Mouse (Mus musculus): ENCODE data around the gene Rab3c. TPM values are rescaled to one million over a fixed set of nuclear protein-coding genes. Genes with fewer than 3 reads are reported as not detected.

The Rab3c gene
- polyA plus RNA-seq, 1 experiment from 2014 or later, result 0.31 TPM

GRCm38 (mm10) chr13:110116316-110116715, 164.5 kb downstream of the Rab3c start:
- H3K36me3 ChIP-seq, result no peaks in the 10 kb centered on the region
- H3K4me1 ChIP-seq, result no peaks in the 10 kb centered on the region
- no peak for DNase-seq (ENCODE audit: low spot score)
- H3K27me3 ChIP-seq (ENCODE audit: low read depth, poor library complexity, severe bottlenecking), result no peaks in the 10 kb centered on the region
- no peak overlapping the region for H3K4me3 ChIP-seq
- no peak overlapping the region for H3K27ac ChIP-seq
- WGBS, result 93% methylated on average over 3 of the region's 3 CpGs
- H3K9me3 ChIP-seq (replicated peaks), result no peaks in the 10 kb centered on the region

- Histone ChIP-seq H3K27me3 (ENCODE audit: low read depth, poor library complexity, severe bottlenecking) (no peaks in the 10 kb centered on the region), H3K27ac (no peak overlapping the region), H3K4me1 (no peaks in the 10 kb centered on the region), H3K9me3 (replicated peaks) (no peaks in the 10 kb centered on the region), H3K4me3 (no peak overlapping the region), H3K36me3 (no peaks in the 10 kb centered on the region)
- no peak for DNase-seq (ENCODE audit: low spot score)
- WGBS, result 80% methylated on average over 7 of the region's 7 CpGs
Observed at GRCm38 (mm10) chr13:110114870-110115645, 165.7 kb downstream of the Rab3c start.

GRCm38 (mm10) chr13:110113711-110114110, 167.1 kb downstream of the Rab3c start:
- no peaks in the 10 kb centered on the region for H3K4me1 ChIP-seq
- no peak overlapping the region for H3K4me3 ChIP-seq
- WGBS, result 93% methylated on average over 6 of the region's 6 CpGs
- no peak for DNase-seq (ENCODE audit: low spot score)
- no peaks in the 10 kb centered on the region for H3K36me3 ChIP-seq
- H3K27me3 ChIP-seq (ENCODE audit: low read depth, poor library complexity, severe bottlenecking), result no peaks in the 10 kb centered on the region
- no peak overlapping the region for H3K27ac ChIP-seq
- H3K9me3 ChIP-seq (replicated peaks), result no peaks in the 10 kb centered on the region

- Histone ChIP-seq H3K4me1 (no peaks in the 10 kb centered on the region), H3K27me3 (ENCODE audit: low read depth, poor library complexity, severe bottlenecking) (no peaks in the 10 kb centered on the region), H3K36me3 (no peaks in the 10 kb centered on the region), H3K9me3 (replicated peaks) (no peaks in the 10 kb centered on the region), H3K27ac (no peak overlapping the region), H3K4me3 (no peak overlapping the region)
- 83% methylated on average over 6 of the region's 6 CpGs for WGBS
- DNase-seq (ENCODE audit: low spot score), result no peak
Observed at GRCm38 (mm10) chr13:110097424-110098050, 183.3 kb downstream of the Rab3c start.

GRCm38 (mm10) chr13:110094998-110095397, 185.8 kb downstream of the Rab3c start:
- Histone ChIP-seq H3K27me3 (ENCODE audit: low read depth, poor library complexity, severe bottlenecking) (no peaks in the 10 kb centered on the region), H3K36me3 (no peaks in the 10 kb centered on the region), H3K9me3 (replicated peaks) (no peaks in the 10 kb centered on the region), H3K4me3 (no peak overlapping the region), H3K4me1 (no peaks in the 10 kb centered on the region), H3K27ac (no peak overlapping the region)
- DNase-seq (ENCODE audit: low spot score), result no peak
- WGBS, result 88% methylated on average over 6 of the region's 6 CpGs

GRCm38 (mm10) chr13:110093720-110094685, 186.8 kb downstream of the Rab3c start:
- no peaks in the 10 kb centered on the region for H3K36me3 ChIP-seq
- no peak overlapping the region for H3K4me3 ChIP-seq
- H3K27me3 ChIP-seq (ENCODE audit: low read depth, poor library complexity, severe bottlenecking), result no peaks in the 10 kb centered on the region
- no peak overlapping the region for H3K27ac ChIP-seq
- 79% methylated on average over 17 of the region's 17 CpGs for WGBS
- H3K4me1 ChIP-seq, result no peaks in the 10 kb centered on the region
- no peak for DNase-seq (ENCODE audit: low spot score)
- H3K9me3 ChIP-seq (replicated peaks), result no peaks in the 10 kb centered on the region

- H3K9me3 ChIP-seq (replicated peaks), result no peaks in the 10 kb centered on the region
- no peak overlapping the region for H3K4me3 ChIP-seq
- DNase-seq (ENCODE audit: low spot score), result no peak
- no peaks in the 10 kb centered on the region for H3K4me1 ChIP-seq
- H3K27me3 ChIP-seq (ENCODE audit: low read depth, poor library complexity, severe bottlenecking), result no peaks in the 10 kb centered on the region
- no peaks in the 10 kb centered on the region for H3K36me3 ChIP-seq
- 95% methylated on average over 8 of the region's 8 CpGs for WGBS
- no peak overlapping the region for H3K27ac ChIP-seq
Observed at GRCm38 (mm10) chr13:110083961-110084360, 196.8 kb downstream of the Rab3c start.

- H3K27ac ChIP-seq, result no peak overlapping the region
- no peak for DNase-seq (ENCODE audit: low spot score)
- no peaks in the 10 kb centered on the region for H3K4me1 ChIP-seq
- H3K4me3 ChIP-seq, result no peak overlapping the region
- H3K9me3 ChIP-seq (replicated peaks), result no peaks in the 10 kb centered on the region
- no peaks in the 10 kb centered on the region for H3K36me3 ChIP-seq
- no peaks in the 10 kb centered on the region for H3K27me3 ChIP-seq (ENCODE audit: low read depth, poor library complexity, severe bottlenecking)
Observed at GRCm38 (mm10) chr13:110081174-110081573, 199.6 kb downstream of the Rab3c start.

GRCm38 (mm10) chr13:110075587-110075986, 205.2 kb downstream of the Rab3c start:
- 91% methylated on average over 9 of the region's 9 CpGs for WGBS

GRCm38 (mm10) chr13:110074180-110074579, 206.6 kb downstream of the Rab3c start:
- no peaks in the 10 kb centered on the region for H3K4me1 ChIP-seq
- no peak for DNase-seq (ENCODE audit: low spot score)
- no peaks in the 10 kb centered on the region for H3K9me3 ChIP-seq (replicated peaks)
- no peak overlapping the region for H3K4me3 ChIP-seq
- 80% methylated on average over 2 of the region's 2 CpGs for WGBS
- H3K27ac ChIP-seq, result no peak overlapping the region
- H3K27me3 ChIP-seq (ENCODE audit: low read depth, poor library complexity, severe bottlenecking), result no peaks in the 10 kb centered on the region
- H3K36me3 ChIP-seq, result no peaks in the 10 kb centered on the region

More at GRCm38 (mm10) chr13:110075587-110075986, 205.2 kb downstream of the Rab3c start:
- H3K27ac ChIP-seq, result no peak overlapping the region
- no peak overlapping the region for H3K4me3 ChIP-seq
- no peaks in the 10 kb centered on the region for H3K9me3 ChIP-seq (replicated peaks)
- H3K4me1 ChIP-seq, result no peaks in the 10 kb centered on the region
- DNase-seq (ENCODE audit: low spot score), result no peak
- H3K36me3 ChIP-seq, result no peaks in the 10 kb centered on the region
- H3K27me3 ChIP-seq (ENCODE audit: low read depth, poor library complexity, severe bottlenecking), result no peaks in the 10 kb centered on the region

- no peak overlapping the region for H3K27ac ChIP-seq
- 82% methylated on average over 3 of the region's 3 CpGs for WGBS
- DNase-seq (ENCODE audit: low spot score), result no peak
Observed at GRCm38 (mm10) chr13:110067149-110067548, 213.6 kb downstream of the Rab3c start.

GRCm38 (mm10) chr13:110066674-110067073, 214.1 kb downstream of the Rab3c start:
- WGBS, result 86% methylated on average over 2 of the region's 2 CpGs
- H3K36me3 ChIP-seq, result no peaks in the 10 kb centered on the region
- H3K27ac ChIP-seq, result no peak overlapping the region
- H3K4me3 ChIP-seq, result no peak overlapping the region
- H3K4me1 ChIP-seq, result 0 out of 2 replicates have a peak, but pooled peaks cover 5% of the 10 kb centered on the region
- H3K9me3 ChIP-seq (replicated peaks), result no peaks in the 10 kb centered on the region
- no peak for DNase-seq (ENCODE audit: low spot score)
- H3K27me3 ChIP-seq (ENCODE audit: low read depth, poor library complexity, severe bottlenecking), result no peaks in the 10 kb centered on the region

More at GRCm38 (mm10) chr13:110067149-110067548, 213.6 kb downstream of the Rab3c start:
- H3K4me3 ChIP-seq, result no peak overlapping the region
- H3K4me1 ChIP-seq, result 0 out of 2 replicates have a peak, but pooled peaks cover 5% of the 10 kb centered on the region
- H3K9me3 ChIP-seq (replicated peaks), result no peaks in the 10 kb centered on the region
- H3K36me3 ChIP-seq, result no peaks in the 10 kb centered on the region
- no peaks in the 10 kb centered on the region for H3K27me3 ChIP-seq (ENCODE audit: low read depth, poor library complexity, severe bottlenecking)
